Mouse (Mus musculus): Measurements from ENCODE around the gene Abl1. TPM values are rescaled to one million over a fixed set of nuclear protein-coding genes. Genes with fewer than 3 reads are reported as not detected.

The Abl1 gene
- polyA plus RNA-seq, 1 experiment from 2014 or later, result 28.9 TPM

- Histone ChIP-seq H3K36me3 (ENCODE audit: control insufficient read depth, insufficient read depth, low read length) (peaks cover 100% of the 10 kb centered on the region), H3K4me2 (ENCODE audit: low read length) (no peak overlapping the region), H3K9me3 (ENCODE audit: control insufficient read depth, low read length) (no peaks in the 10 kb centered on the region), H3K4me1 (ENCODE audit: control insufficient read depth in 2 of 2, insufficient read depth in 2 of 2, low read length in 2 of 2) (no peaks in the 10 kb centered on the region), H3K27ac (replicated peaks in 1 of 2; ENCODE audit: control insufficient read depth in 1 of 2, insufficient read depth in 1 of 2, low read depth in 2 of 2, low read length in 2 of 2) (no peak overlapping the region), H3K27me3 (ENCODE audit: control insufficient read depth, insufficient read depth, low read length) (no peaks in the 10 kb centered on the region), H3K4me3 (ENCODE audit: control insufficient read depth in 1 of 2, insufficient read depth in 1 of 2, low read depth in 1 of 2, low read length in 2 of 2) (no peak overlapping the region), H3K9ac (ENCODE audit: low read length) (no peak overlapping the region)
- WGBS, result 80% methylated on average over 3 of the region's 3 CpGs
- no peak for ATAC-seq (ENCODE audit: insufficient number of reproducible peaks, insufficient read depth, low FRiP score, low read depth)
Measured at GRCm38 (mm10) chr2:31788227-31788626, 100.1 kb downstream of the Abl1 start.

- Histone ChIP-seq H3K27me3 (ENCODE audit: control insufficient read depth, insufficient read depth, low read length) (no peaks in the 10 kb centered on the region), H3K9ac (ENCODE audit: low read length) (no peak overlapping the region), H3K4me2 (ENCODE audit: low read length) (no peak overlapping the region), H3K27ac (replicated peaks in 1 of 2; ENCODE audit: control insufficient read depth in 1 of 2, insufficient read depth in 1 of 2, low read depth in 2 of 2, low read length in 2 of 2) (no peak overlapping the region), H3K9me3 (ENCODE audit: control insufficient read depth, low read length) (no peaks in the 10 kb centered on the region), H3K36me3 (ENCODE audit: control insufficient read depth, insufficient read depth, low read length) (peaks cover 100% of the 10 kb centered on the region), H3K4me1 (ENCODE audit: control insufficient read depth in 2 of 2, insufficient read depth in 2 of 2, low read length in 2 of 2) (no peaks in the 10 kb centered on the region), H3K4me3 (ENCODE audit: control insufficient read depth in 1 of 2, insufficient read depth in 1 of 2, low read depth in 1 of 2, low read length in 2 of 2) (no peak overlapping the region)
- 79% methylated on average over 2 of the region's 2 CpGs for whole genome bisulfite sequencing
- ATAC-seq (ENCODE audit: insufficient number of reproducible peaks, insufficient read depth, low FRiP score, low read depth), result no peak
Measured at GRCm38 (mm10) chr2:31789215-31789614, 101.0 kb downstream of the Abl1 start.

DNA sequence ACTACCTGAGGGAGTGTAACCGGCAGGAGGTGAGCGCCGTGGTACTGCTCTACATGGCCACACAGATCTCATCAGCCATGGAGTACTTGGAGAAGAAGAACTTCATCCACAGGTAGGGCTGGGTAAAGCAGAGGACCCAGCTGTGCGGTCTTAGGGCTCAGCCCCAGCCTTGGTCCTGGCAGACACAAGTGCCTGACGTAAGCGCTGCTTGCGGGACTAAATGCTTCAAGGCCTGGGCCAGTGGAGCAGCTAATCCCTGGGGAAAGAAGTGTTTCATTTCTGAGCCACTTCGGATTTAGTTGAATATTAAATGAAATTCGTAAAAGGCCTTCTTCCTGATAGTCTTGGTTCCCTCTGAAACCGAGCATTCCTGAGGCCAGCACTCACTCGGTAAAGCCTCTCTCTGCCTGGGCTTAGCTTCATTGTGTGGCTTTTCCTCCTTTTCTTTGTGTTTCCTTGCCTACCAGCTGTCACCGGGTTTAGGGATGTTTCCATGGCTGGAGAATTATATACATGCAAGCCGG lies 102.6 kb downstream of the Abl1 start:
- Histone ChIP-seq H3K4me1 (ENCODE audit: control insufficient read depth in 2 of 2, insufficient read depth in 2 of 2, low read length in 2 of 2) (no peaks in the 10 kb centered on the region), H3K27ac (replicated peaks in 1 of 2; ENCODE audit: control insufficient read depth in 1 of 2, insufficient read depth in 1 of 2, low read depth in 2 of 2, low read length in 2 of 2) (no peak overlapping the region), H3K9ac (ENCODE audit: low read length) (no peak overlapping the region), H3K36me3 (ENCODE audit: control insufficient read depth, insufficient read depth, low read length) (peaks cover 100% of the 10 kb centered on the region), H3K4me3 (ENCODE audit: control insufficient read depth in 1 of 2, insufficient read depth in 1 of 2, low read depth in 1 of 2, low read length in 2 of 2) (no peak overlapping the region), H3K9me3 (ENCODE audit: control insufficient read depth, low read length) (no peaks in the 10 kb centered on the region), H3K27me3 (ENCODE audit: control insufficient read depth, insufficient read depth, low read length) (no peaks in the 10 kb centered on the region), H3K4me2 (ENCODE audit: low read length) (no peak overlapping the region)
- whole genome bisulfite sequencing, result 86% methylated on average over 13 of the region's 13 CpGs
- no peak for ATAC-seq (ENCODE audit: insufficient number of reproducible peaks, insufficient read depth, low FRiP score, low read depth)

- Histone ChIP-seq H3K27me3 (ENCODE audit: control insufficient read depth, insufficient read depth, low read length) (no peaks in the 10 kb centered on the region), H3K27ac (replicated peaks in 1 of 2; ENCODE audit: control insufficient read depth in 1 of 2, insufficient read depth in 1 of 2, low read depth in 2 of 2, low read length in 2 of 2) (no peak overlapping the region), H3K4me1 (ENCODE audit: control insufficient read depth in 2 of 2, insufficient read depth in 2 of 2, low read length in 2 of 2) (no peaks in the 10 kb centered on the region), H3K9me3 (ENCODE audit: control insufficient read depth, low read length) (no peaks in the 10 kb centered on the region), H3K4me3 (ENCODE audit: control insufficient read depth in 1 of 2, insufficient read depth in 1 of 2, low read depth in 1 of 2, low read length in 2 of 2) (no peak overlapping the region), H3K4me2 (ENCODE audit: low read length) (no peak overlapping the region), H3K36me3 (ENCODE audit: control insufficient read depth, insufficient read depth, low read length) (peaks cover 100% of the 10 kb centered on the region), H3K9ac (ENCODE audit: low read length) (no peak overlapping the region)
- WGBS, result 89% methylated on average over 8 of the region's 8 CpGs
- no peak for ATAC-seq (ENCODE audit: insufficient number of reproducible peaks, insufficient read depth, low FRiP score, low read depth)
Measured at GRCm38 (mm10) chr2:31791260-31791659, 103.1 kb downstream of the Abl1 start.

DNA sequence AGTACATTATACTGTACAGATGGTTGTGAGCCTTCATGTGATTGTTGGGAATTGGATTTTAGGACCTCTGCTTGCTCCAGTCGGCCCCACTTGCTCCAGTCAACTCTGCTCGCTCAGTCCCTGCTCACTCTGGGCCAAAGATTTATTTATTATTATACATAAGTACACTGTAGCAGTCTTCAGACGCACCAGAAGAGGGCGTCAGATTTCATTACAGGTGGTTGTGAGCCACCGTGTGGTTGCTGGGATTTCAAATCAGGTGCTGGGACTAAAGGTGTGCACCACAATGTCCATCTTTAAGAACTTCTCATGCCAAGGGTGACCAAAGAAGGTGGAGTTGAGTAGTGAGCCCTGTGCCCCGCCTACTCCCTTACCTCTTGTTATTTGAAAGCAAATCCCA lies 104.4 kb downstream of the Abl1 start:
- ATAC-seq (ENCODE audit: insufficient number of reproducible peaks, insufficient read depth, low FRiP score, low read depth), result no peak

GRCm38 (mm10) chr2:31796943-31797342 lies 108.8 kb downstream of the Abl1 start:
- ATAC-seq (ENCODE audit: insufficient number of reproducible peaks, insufficient read depth, low FRiP score, low read depth), result no peak
- no peaks in the 10 kb centered on the region for H3K9me3 ChIP-seq (ENCODE audit: control insufficient read depth, low read length)
- H3K27me3 ChIP-seq (ENCODE audit: control insufficient read depth, insufficient read depth, low read length), result no peaks in the 10 kb centered on the region
- H3K36me3 ChIP-seq (ENCODE audit: control insufficient read depth, insufficient read depth, low read length), result peaks cover 100% of the 10 kb centered on the region
- H3K4me1 ChIP-seq (ENCODE audit: control insufficient read depth in 2 of 2, insufficient read depth in 2 of 2, low read length in 2 of 2), result no peaks in the 10 kb centered on the region
- no peak overlapping the region for H3K9ac ChIP-seq (ENCODE audit: low read length)
- H3K4me2 ChIP-seq (ENCODE audit: low read length), result no peak overlapping the region
- H3K4me3 ChIP-seq (ENCODE audit: control insufficient read depth in 1 of 2, insufficient read depth in 1 of 2, low read depth in 1 of 2, low read length in 2 of 2), result no peak overlapping the region
- WGBS, result 87% methylated on average over 3 of the region's 3 CpGs
- no peak overlapping the region for H3K27ac ChIP-seq (replicated peaks in 1 of 2; ENCODE audit: control insufficient read depth in 1 of 2, insufficient read depth in 1 of 2, low read depth in 2 of 2, low read length in 2 of 2)

More for the DNA sequence above, 104.4 kb downstream of the Abl1 start:
- H3K27me3 ChIP-seq (ENCODE audit: control insufficient read depth, insufficient read depth, low read length), result no peaks in the 10 kb centered on the region
- H3K36me3 ChIP-seq (ENCODE audit: control insufficient read depth, insufficient read depth, low read length), result peaks cover 100% of the 10 kb centered on the region
- H3K4me3 ChIP-seq (ENCODE audit: control insufficient read depth in 1 of 2, insufficient read depth in 1 of 2, low read depth in 1 of 2, low read length in 2 of 2), result no peak overlapping the region
- H3K9me3 ChIP-seq (ENCODE audit: control insufficient read depth, low read length), result no peaks in the 10 kb centered on the region
- no peaks in the 10 kb centered on the region for H3K4me1 ChIP-seq (ENCODE audit: control insufficient read depth in 2 of 2, insufficient read depth in 2 of 2, low read length in 2 of 2)
- H3K4me2 ChIP-seq (ENCODE audit: low read length), result no peak overlapping the region
- no peak overlapping the region for H3K27ac ChIP-seq (replicated peaks in 1 of 2; ENCODE audit: control insufficient read depth in 1 of 2, insufficient read depth in 1 of 2, low read depth in 2 of 2, low read length in 2 of 2)
- no peak overlapping the region for H3K9ac ChIP-seq (ENCODE audit: low read length)
- 81% methylated on average over 6 of the region's 6 CpGs for WGBS

GRCm38 (mm10) chr2:31801416-31801815 lies 113.2 kb downstream of the Abl1 start:
- Histone ChIP-seq H3K4me3 (ENCODE audit: control insufficient read depth in 1 of 2, insufficient read depth in 1 of 2, low read depth in 1 of 2, low read length in 2 of 2) (no peak overlapping the region), H3K27me3 (ENCODE audit: control insufficient read depth, insufficient read depth, low read length) (no peaks in the 10 kb centered on the region), H3K36me3 (ENCODE audit: control insufficient read depth, insufficient read depth, low read length) (peaks cover 93% of the 10 kb centered on the region), H3K9ac (ENCODE audit: low read length) (no peak overlapping the region), H3K27ac (replicated peaks in 1 of 2; ENCODE audit: control insufficient read depth in 1 of 2, insufficient read depth in 1 of 2, low read depth in 2 of 2, low read length in 2 of 2) (no peak overlapping the region), H3K4me2 (ENCODE audit: low read length) (no peak overlapping the region), H3K4me1 (ENCODE audit: control insufficient read depth in 2 of 2, insufficient read depth in 2 of 2, low read length in 2 of 2) (peaks cover 0 to 6% of the 10 kb centered on the region in 2 experiments; a peak in 1 of 4 replicates), H3K9me3 (ENCODE audit: control insufficient read depth, low read length) (no peaks in the 10 kb centered on the region)
- 76% methylated on average over 9 of the region's 9 CpGs for WGBS
- no peak for ATAC-seq (ENCODE audit: insufficient number of reproducible peaks, insufficient read depth, low FRiP score, low read depth)

DNA sequence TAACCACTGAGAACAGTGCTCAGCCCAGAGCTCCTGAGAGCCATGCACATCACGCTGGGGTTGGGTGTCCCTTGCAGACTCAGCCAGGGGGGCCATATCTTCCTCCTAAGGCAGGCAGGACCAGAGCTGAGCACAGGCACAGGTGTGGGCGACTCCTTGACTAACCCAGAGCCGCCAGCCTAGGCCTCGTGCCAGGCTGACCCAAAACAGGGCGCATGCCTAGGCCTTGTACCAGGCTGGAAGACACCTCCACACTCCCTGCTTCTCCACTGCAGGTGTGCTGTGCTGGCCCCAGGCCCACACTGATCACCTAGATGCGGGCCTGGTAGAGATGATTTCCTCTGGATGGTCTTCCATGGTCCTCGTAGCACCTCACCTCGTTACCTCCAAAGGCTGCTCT lies 114.6 kb downstream of the Abl1 start:
- no peak for ATAC-seq (ENCODE audit: insufficient number of reproducible peaks, insufficient read depth, low FRiP score, low read depth)
- H3K9ac ChIP-seq (ENCODE audit: low read length), result no peak overlapping the region

More for the DNA sequence above, 114.6 kb downstream of the Abl1 start:
- no peak overlapping the region for H3K4me2 ChIP-seq (ENCODE audit: low read length)
- WGBS, result 91% methylated on average over 8 of the region's 8 CpGs
- H3K4me3 ChIP-seq (ENCODE audit: control insufficient read depth in 1 of 2, insufficient read depth in 1 of 2, low read depth in 1 of 2, low read length in 2 of 2), result no peak overlapping the region
- H3K4me1 ChIP-seq (ENCODE audit: control insufficient read depth in 2 of 2, insufficient read depth in 2 of 2, low read length in 2 of 2), result peaks cover 0 to 6% of the 10 kb centered on the region in 2 experiments; a peak in 1 of 4 replicates
- no peaks in the 10 kb centered on the region for H3K27me3 ChIP-seq (ENCODE audit: control insufficient read depth, insufficient read depth, low read length)
- no peaks in the 10 kb centered on the region for H3K9me3 ChIP-seq (ENCODE audit: control insufficient read depth, low read length)
- no peak overlapping the region for H3K27ac ChIP-seq (replicated peaks in 1 of 2; ENCODE audit: control insufficient read depth in 1 of 2, insufficient read depth in 1 of 2, low read depth in 2 of 2, low read length in 2 of 2)
- H3K36me3 ChIP-seq (ENCODE audit: control insufficient read depth, insufficient read depth, low read length), result peaks cover 79% of the 10 kb centered on the region

Measured in heart, embryonic 14.5 days (tissue).